Mouse (Mus musculus): ENCODE data around the gene Mus81. TPM values are rescaled to one million over a fixed set of nuclear protein-coding genes. Genes with fewer than 3 reads are reported as not detected.
A peak's percentile ranks its signal among the peaks of the same experiment; 100 is the strongest.

Gene Mus81
- polyA plus RNA-seq, 1 experiment, result 46.4 TPM

DNA sequence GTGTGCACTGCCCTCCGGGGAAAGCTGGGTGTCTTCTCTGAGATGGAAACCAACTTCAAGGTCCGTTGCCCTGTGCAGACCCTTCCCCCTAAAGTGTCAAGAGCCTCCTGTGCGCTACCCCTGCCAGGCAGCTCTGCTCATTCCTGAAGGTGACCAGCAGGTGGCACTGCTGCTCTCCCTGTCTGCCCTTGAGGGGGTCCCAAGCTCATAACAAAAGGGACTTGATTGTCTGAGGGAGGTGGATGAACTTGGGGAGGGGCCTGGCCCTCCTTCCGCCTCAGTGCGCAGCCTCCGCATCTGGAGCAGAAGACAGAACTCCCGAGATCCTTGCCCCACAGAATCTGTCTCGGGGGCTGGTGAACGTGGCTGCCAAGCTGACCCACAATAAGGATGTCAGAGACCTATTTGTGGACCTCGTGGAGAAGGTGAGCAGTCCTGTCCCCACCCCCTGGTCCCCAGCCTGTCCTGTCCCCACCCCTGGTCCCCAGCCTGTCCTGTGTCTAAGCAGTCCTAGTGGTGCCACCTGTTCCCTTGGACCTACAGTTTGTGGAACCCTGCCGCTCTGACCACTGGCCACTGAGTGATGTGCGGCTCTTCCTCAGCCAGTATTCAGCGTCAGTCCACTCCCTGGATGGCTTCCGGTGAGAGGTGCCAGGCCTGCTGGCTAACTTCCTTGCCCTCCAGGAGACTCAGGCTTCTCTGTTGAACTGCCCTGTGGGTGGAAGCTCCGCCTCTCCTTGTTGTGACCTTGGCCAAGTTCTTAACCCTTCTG is 24.2 kb downstream of the Mus81 start:
- peak; percentile 92 for DNase-seq (ENCODE audit: low read depth)
- TF ChIP-seq CTCF (IDR thresholded peaks at IDR 0.05; ENCODE audit: borderline replicate concordance, extremely low read depth, insufficient read depth, insufficient read length) (peak; percentile 96), POLR2A (IDR thresholded peaks at IDR 0.05; ENCODE audit: borderline replicate concordance, extremely low read depth, insufficient read depth, insufficient read length, poor library complexity, severe bottlenecking) (no peak)

GRCm38 (mm10) chr19:5463212-5463611 is 25.0 kb downstream of the Mus81 start:
- TF ChIP-seq POLR2A (IDR thresholded peaks at IDR 0.05; ENCODE audit: borderline replicate concordance, extremely low read depth, insufficient read depth, insufficient read length, poor library complexity, severe bottlenecking) (no peak), CTCF (IDR thresholded peaks at IDR 0.05; ENCODE audit: borderline replicate concordance, extremely low read depth, insufficient read depth, insufficient read length) (no peak)
- no peak for DNase-seq (ENCODE audit: low read depth)

- TF ChIP-seq CTCF (IDR thresholded peaks at IDR 0.05; ENCODE audit: borderline replicate concordance, extremely low read depth, insufficient read depth, insufficient read length) (no peak), POLR2A (IDR thresholded peaks at IDR 0.05; ENCODE audit: borderline replicate concordance, extremely low read depth, insufficient read depth, insufficient read length, poor library complexity, severe bottlenecking) (no peak)
- no peak for DNase-seq (ENCODE audit: low read depth)
These were observed 26.8 kb downstream of the Mus81 start for GRCm38 (mm10) chr19:5461411-5461810.

GRCm38 (mm10) chr19:5460465-5460911 is 27.7 kb downstream of the Mus81 start, which contains the start of gene Fibp:
TSS of gene Fibp (plus strand) at chr19:5460615.
- peak; percentile 73; the same call in 1 of the 2 replicates for TF ChIP-seq POLR2A (IDR thresholded peaks at IDR 0.05; ENCODE audit: borderline replicate concordance, extremely low read depth, insufficient read depth, insufficient read length, poor library complexity, severe bottlenecking)
- no peak for TF ChIP-seq CTCF (IDR thresholded peaks at IDR 0.05; ENCODE audit: borderline replicate concordance, extremely low read depth, insufficient read depth, insufficient read length)
- peak; percentile 96 for DNase-seq (ENCODE audit: low read depth)

GRCm38 (mm10) chr19:5459896-5460295 is 28.3 kb downstream of the Mus81 start:
- TF ChIP-seq POLR2A (IDR thresholded peaks at IDR 0.05; ENCODE audit: borderline replicate concordance, extremely low read depth, insufficient read depth, insufficient read length, poor library complexity, severe bottlenecking) (no peak), CTCF (IDR thresholded peaks at IDR 0.05; ENCODE audit: borderline replicate concordance, extremely low read depth, insufficient read depth, insufficient read length) (no peak)
- no peak for DNase-seq (ENCODE audit: low read depth)

DNA sequence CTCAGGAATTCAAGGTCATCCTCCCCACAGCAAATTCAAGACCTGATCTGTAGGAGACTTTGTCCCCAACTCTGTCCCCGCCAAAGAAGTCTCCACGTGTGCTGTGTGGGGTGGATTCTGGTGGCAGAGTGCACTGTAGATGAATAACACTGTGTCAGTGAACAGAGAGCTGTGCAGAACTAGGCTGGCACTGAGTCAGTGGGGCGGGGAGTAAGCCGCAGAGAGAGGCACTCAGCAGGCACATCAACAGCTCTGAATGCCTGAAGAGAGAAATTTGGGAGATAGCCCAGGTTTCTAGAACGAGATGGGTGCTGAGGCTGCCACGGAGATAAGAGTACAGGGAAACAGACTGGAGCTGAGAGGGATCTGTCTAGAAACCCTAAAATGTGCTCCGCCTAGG is 29.2 kb downstream of the Mus81 start:
- TF ChIP-seq CTCF (IDR thresholded peaks at IDR 0.05; ENCODE audit: borderline replicate concordance, extremely low read depth, insufficient read depth, insufficient read length), result no peak
- DNase-seq (ENCODE audit: low read depth), result no peak

GRCm38 (mm10) chr19:5457746-5458442 is 30.3 kb downstream of the Mus81 start, which contains the start of gene Ccdc85b:
TSS of gene Ccdc85b (minus strand) at chr19:5457894.
- DNase-seq (ENCODE audit: low read depth), result no peak
- TF ChIP-seq CTCF (IDR thresholded peaks at IDR 0.05; ENCODE audit: borderline replicate concordance, extremely low read depth, insufficient read depth, insufficient read length) (no peak), POLR2A (IDR thresholded peaks at IDR 0.05; ENCODE audit: borderline replicate concordance, extremely low read depth, insufficient read depth, insufficient read length, poor library complexity, severe bottlenecking) (no peak)

- DNase-seq (ENCODE audit: low read depth), result peak; percentile 98
- peak; percentile 25; the same call in 1 of the 2 replicates for TF ChIP-seq CTCF (IDR thresholded peaks at IDR 0.05; ENCODE audit: borderline replicate concordance, extremely low read depth, insufficient read depth, insufficient read length)
- peak; percentile 77; the same call in 1 of the 2 replicates for TF ChIP-seq POLR2A (IDR thresholded peaks at IDR 0.05; ENCODE audit: borderline replicate concordance, extremely low read depth, insufficient read depth, insufficient read length, poor library complexity, severe bottlenecking)
These were observed 31.1 kb downstream of the Mus81 start for GRCm38 (mm10) chr19:5456922-5457745.

DNA sequence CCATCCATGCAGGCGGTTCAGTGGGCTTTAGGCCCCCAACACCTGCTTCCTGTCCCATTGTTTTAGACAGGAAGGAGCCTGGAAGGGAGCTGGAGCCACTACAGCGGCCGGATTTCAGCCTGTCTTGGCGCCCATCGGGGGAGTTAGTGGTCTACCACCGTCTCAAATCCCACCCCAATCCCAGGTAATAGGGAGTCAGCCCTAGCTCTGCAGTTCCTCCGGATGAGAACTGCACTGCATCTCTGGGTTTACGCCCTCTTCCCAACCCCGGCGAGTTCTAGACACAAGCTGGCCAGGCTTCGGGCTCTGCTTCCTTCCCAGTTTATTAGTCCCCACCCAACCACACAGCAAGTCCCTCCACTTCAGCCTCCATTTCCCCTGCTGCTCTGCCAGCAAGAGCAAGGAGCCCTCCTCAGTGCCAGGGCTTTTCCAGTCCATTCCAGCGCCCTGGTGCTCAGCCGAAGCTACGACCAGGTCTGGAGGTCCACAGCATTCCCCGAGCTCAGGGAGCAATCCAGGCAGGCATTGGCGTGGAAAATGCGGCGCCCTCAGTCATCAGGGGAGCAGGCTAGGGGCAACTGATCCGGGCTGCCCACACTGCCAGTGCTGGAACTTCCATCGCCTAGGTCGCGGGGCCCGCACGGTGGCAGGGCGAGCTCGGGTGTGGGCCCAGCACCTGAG is 31.8 kb downstream of the Mus81 start:
- no peak for TF ChIP-seq CTCF (IDR thresholded peaks at IDR 0.05; ENCODE audit: borderline replicate concordance, extremely low read depth, insufficient read depth, insufficient read length)
- DNase-seq (ENCODE audit: low read depth), result peak; percentile 16

DNA sequence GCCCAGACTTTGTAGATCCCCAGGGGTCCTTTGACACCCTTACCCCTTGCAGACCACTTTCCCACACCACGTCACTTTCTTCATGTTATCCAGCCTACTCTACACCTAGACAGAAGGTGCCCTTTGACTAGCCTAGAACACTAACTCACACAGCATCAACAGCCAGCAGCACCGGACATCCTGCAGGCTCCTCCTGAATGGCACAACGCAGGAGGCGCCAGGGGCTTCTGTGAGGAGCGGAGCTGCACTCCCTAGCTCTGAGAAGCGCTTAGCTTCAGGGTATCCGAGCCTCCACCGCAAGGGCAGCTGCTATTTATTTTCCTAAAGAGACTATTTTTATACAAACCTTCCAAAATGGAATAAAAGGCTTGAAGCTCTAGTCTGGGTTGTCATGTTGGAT is 32.6 kb downstream of the Mus81 start:
- TF ChIP-seq POLR2A (IDR thresholded peaks at IDR 0.05; ENCODE audit: borderline replicate concordance, extremely low read depth, insufficient read depth, insufficient read length, poor library complexity, severe bottlenecking) (no peak), CTCF (IDR thresholded peaks at IDR 0.05; ENCODE audit: borderline replicate concordance, extremely low read depth, insufficient read depth, insufficient read length) (no peak)
- peak; percentile 19 for DNase-seq (ENCODE audit: low read depth)

- DNase-seq (ENCODE audit: low read depth), result no peak
- TF ChIP-seq CTCF (IDR thresholded peaks at IDR 0.05; ENCODE audit: borderline replicate concordance, extremely low read depth, insufficient read depth, insufficient read length) (no peak), POLR2A (IDR thresholded peaks at IDR 0.05; ENCODE audit: borderline replicate concordance, extremely low read depth, insufficient read depth, insufficient read length, poor library complexity, severe bottlenecking) (no peak)
These were observed 33.2 kb downstream of the Mus81 start for GRCm38 (mm10) chr19:5455037-5455436.

Data from brain, embryonic 14.5 days (tissue).